Mouse (Mus musculus) neutrophil, adult 5-6 weeks (primary cell): ENCODE measurements around the gene Commd1. TPM values are rescaled to one million over a fixed set of nuclear protein-coding genes. Genes with fewer than 3 reads are reported as not detected.
A peak's percentile ranks its signal among the peaks of the same experiment; 100 is the strongest.

ENCODE experiments used
- ATAC-seq: fragments of 151-379, 151-347 bp; 2 replicates; pipeline ENCODE4 v1.8.0; 2017; ENCODE audit warnings: mild to moderate bottlenecking, moderate TSS enrichment; ENCODE audit not compliant: insufficient number of reproducible peaks, poor library complexity, low FRiP score, severe bottlenecking; ENCODE audit errors: extremely low read depth
- total RNA-seq: library from RNA; stranded (forward); fragments of 200-1000 nt; gene quantifications from 2 replicates; pipeline ENCODE4 v1.2.3, GENCODE M21; 2017

Gene Commd1
- total RNA-seq, 1 experiment from 2014 or later, result 13.6 TPM

DNA sequence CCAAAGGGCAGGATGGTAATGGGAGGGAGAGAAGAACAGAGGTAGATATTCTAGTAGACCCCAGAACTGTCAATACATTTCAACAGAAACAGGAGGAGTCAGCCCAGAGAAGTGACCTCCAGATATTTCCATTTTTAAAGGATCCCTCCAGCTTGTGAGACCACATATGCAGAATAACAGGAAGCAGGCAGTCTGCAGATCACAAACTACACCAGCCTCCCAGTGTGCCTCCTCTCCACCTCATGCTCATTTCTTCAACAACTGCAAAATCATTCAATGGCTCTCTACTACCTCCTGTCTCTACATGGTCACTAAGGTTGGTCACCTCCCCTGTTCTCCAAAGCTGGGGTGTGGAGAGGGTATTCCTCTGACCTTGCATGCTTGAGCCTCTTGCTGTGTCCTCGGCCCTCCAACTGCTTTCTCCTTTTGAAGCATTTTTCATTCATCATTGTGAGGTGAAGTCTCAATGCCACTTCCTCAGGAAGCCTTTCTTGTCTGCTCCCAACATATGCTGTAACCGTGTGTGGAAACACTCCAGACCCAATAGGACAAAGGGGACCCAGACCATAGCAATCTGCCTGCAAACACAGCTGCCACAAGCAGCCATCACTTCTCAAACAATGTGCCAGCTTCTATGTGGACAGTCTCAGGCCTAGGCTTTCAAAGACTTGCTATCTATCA, 128.6 kb downstream of the Commd1 start:
- ATAC-seq, result no peak

DNA sequence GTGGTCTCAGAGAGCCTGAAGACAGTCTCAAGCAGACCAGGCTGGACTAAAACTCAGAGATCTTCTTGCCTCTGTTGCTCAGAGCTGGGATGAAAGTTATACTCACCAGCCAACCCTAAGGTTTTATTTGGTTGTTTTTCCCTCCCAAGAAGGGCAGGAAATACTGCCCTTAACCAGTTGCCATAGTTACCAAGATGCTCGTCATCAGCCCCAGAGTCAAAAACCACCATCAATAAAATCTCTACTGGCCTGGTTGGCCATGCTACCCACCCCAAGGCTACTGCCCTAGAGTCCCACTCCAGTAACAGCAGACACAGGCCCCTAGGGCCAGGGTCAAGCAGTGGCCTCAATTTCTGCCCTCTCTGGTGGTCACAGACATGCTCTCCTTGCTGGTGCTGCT, 129.7 kb downstream of the Commd1 start:
- no peak for ATAC-seq

- no peak; the same call in 1 of the 2 replicates for ATAC-seq
Measured at GRCm38 (mm10) chr11:22851416-22851815, 130.8 kb downstream of the Commd1 start.

GRCm38 (mm10) chr11:22850077-22850476, 132.1 kb downstream of the Commd1 start:
- no peak for ATAC-seq

GRCm38 (mm10) chr11:22848649-22849195, 133.5 kb downstream of the Commd1 start:
- ATAC-seq, result peak; percentile 57; the same call in 1 of the 2 replicates

GRCm38 (mm10) chr11:22847732-22848648, 134.2 kb downstream of the Commd1 start:
- no peak for ATAC-seq

GRCm38 (mm10) chr11:22846960-22847731, 135.0 kb downstream of the Commd1 start:
- no peak for ATAC-seq

Other genes starting within 250 kb of the Commd1 start
- 38.9 and 46.2 TPM in 2 replicates for gene B3gnt2, start 121.4 kb downstream of the Commd1 start, total RNA-seq
- gene Zrsr1, start 10.4 kb downstream of the Commd1 start, total RNA-seq, result 84.1 and 96.7 TPM in 2 replicates
- gene Gm28048, start 292 bp downstream of the Commd1 start, total RNA-seq, result 30.1 and 43.8 TPM in 2 replicates
- gene Cct4, start 8.1 kb upstream of the Commd1 start, total RNA-seq, result 115 and 128 TPM in 2 replicates
- 1.9 and 2.5 TPM in 2 replicates for gene Fam161a, start 25.1 kb upstream of the Commd1 start, total RNA-seq